Mouse (Mus musculus): ENCODE data around the gene Grifin. TPM values are rescaled to one million over a fixed set of nuclear protein-coding genes. Genes with fewer than 3 reads are reported as not detected.
A peak's percentile ranks its signal among the peaks of the same experiment; 100 is the strongest.

The Grifin gene
- total RNA-seq (2021) (not detected), polyA plus RNA-seq (2012; rRNA removed) (not detected in 2 replicates)
- long read RNA-seq = 0 reads

DNA sequence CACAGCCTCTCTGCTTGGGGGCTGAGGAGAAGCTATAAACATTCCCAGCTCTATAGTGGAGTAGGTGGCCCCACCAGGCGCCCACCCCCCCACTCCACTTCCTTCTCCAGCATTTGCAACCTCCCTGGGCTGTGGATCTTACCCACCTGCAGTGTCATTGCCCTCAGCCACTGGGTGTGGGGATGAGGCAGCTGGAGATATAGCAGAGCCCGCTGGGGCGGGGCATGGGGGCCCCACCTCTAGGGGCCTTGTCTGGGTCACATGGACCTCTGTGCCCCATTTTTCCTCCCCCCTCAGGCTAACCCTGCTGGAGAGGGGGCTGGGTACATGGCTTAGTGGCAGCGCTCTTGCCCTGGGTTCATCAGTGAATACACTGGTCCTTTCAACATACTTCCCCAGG is at the start of gene Grifin:
Gene Grifin, minus strand, starts transcription at position 176 of the 400 bp plus-strand sequence.
- DNase-seq = no peak

DNA sequence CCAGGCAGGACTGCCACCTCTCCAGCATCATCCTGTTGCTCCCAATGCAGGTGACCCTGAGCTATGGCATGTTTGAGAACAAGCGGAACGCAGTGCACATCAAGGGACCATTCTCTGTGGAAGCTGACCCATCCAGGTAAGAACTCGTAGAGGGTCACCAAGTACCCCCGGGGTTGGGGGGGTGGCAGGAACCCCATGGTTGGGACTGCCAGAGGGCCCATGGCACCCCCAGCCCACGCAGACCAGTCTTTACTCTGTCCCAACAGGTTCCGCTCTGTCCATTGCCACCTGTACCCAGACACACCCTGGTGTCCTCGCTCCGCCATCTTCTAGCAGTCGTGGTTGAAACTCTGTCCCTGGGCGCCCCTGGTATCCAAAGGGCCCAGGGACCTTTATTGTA is 49.3 kb upstream of the Grifin start:
- no peak for DNase-seq

DNA sequence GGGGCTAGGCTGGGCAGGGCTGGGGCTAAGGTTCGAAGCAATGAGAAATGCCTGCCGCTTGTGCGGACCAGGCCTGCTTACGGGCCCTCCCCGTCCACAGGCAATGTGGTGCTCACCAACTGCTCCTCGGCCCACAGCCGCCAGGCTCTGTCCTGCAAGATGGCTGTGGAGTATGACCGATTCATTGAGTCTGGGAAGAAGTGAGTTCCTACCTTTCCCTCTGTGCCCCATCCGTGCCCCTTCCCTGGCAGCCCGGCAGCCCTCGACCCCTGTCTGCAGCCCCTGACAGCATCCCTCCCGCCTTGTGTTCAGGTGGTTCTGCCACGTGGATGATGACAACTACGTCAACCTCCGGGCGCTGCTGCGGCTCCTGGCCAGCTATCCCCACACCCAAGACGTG is 47.3 kb upstream of the Grifin start:
- no peak for DNase-seq

DNA sequence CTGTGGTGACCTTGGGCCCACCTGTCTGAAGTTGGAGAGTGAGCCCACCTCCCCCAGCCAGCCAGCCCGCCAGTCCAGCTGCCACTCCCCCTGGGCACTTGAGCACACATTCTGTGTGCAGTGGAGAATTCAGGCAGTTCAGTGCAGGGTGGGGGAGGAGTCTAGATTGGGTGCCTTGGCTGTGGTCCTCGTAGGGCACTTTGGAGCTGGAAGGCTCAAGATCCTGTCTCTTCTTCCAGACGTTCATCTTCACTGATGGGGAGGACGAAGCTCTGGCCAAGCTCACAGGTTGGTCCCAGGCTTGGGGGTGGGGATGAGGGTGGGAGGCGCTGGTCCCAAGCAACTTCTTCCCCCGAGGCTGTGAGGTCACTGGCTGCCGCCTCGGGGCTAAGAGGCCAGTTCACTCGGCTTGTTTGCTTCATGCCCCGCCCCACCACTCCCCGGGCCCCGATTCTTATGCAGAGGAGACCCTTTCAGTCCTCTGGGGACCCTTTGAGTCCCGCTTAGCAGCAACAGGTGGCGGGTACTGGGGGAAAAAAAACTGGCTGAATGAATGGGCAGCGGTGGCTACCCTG is 46.8 kb upstream of the Grifin start:
- DNase-seq = no peak

DNA sequence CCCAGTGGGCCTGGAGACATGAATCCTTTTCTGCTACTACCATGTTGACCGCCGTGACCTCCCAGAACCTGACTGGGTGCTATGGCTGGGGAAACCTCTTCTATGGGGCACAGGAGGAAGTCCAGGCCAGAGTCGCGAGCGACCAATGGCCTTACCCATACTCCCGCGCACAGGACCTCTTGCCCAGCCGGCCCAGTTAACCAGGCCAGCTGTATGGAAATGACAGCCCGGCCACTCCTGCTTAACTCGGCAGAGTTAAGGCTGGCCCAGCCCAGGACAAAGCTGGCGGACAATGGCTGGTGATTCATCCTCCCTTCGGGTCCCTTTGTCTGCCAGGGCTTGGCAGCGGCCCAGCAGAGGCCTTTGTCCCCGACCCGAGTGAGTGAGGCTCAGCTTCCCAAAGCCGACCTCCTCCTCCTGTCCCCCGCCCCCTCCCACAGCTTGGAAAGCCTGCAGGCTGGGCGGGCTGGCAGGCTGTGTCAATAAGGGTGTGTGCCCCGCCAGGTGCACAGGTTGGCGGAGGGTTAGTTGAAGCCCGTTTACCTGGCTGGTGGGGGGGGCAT is 46.2 kb upstream of the Grifin start:
- DNase-seq = peak; percentile 93

DNA sequence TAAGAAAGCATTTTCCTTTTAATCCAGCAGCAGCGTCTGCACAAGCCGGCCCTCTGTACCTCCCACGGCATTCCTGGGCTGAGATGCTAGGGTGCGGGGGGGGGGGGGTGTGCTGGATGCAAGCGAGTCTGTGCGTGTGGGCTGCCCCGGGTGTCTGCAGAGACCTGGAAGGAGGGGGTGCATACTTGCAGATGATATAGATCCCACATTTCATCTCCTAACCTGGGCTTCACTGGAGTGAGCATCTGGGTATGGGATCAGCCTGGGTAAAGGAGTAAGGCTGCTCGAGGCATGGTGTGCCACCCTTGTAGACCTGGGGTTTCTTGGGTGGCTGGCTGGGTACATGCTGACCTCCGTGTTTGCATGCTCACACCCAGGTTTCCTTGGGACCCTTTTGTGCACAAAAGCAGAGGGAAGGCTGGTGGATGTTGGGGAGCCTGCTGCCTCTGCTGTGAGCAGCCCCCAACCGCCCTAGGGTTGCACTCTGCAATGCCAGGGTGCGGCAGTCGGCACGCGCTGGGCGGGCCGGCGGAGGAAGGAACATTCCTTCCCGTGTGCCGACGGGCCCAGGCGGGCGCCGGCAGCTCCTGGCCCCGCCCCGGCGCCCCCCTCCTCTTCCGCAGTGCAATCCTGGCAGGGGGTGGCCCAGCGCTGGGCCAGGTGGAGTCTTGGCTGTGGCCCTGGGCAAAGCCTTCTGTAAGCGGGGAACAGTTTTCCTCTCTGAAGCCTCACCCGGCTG is 45.6 kb upstream of the Grifin start:
- peak; percentile 56 for DNase-seq

DNA sequence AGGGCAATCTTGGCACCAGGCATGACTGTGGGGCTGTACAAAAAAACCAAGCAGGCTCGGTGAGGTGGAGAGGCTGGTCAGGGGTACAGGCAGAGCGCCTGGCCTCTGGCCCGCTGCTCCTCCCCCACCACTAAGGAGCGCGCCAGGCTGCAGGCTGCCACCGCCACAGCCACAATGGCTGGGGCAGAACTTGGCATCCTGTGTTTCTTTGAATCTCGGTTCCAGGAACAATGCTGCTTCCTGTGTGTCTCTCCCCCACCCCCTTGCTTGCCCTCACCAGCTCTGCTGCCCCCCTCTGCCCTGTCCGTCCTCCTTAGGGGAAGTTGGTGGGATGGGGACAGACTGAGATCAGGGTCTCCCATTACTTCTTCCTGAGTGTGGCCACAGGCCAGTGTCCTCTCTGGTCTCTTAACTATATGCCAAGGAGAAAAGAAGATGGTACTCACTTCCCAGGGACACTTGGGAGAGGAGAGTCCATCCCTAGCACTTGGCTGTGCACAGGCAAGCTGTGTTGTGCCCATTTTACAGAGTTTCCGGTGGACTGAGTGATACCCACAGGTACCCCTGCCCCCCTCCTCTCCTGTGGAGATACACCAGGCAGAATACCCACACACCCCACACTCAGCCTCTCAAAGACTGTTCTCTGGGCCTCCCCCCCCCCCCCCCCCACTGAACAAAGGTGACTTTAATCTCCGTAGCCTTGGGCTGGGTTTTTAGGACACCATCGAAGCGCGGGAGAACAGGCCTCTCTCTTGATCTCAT is 44.8 kb upstream of the Grifin start:
- peak; percentile 55 for DNase-seq

DNA sequence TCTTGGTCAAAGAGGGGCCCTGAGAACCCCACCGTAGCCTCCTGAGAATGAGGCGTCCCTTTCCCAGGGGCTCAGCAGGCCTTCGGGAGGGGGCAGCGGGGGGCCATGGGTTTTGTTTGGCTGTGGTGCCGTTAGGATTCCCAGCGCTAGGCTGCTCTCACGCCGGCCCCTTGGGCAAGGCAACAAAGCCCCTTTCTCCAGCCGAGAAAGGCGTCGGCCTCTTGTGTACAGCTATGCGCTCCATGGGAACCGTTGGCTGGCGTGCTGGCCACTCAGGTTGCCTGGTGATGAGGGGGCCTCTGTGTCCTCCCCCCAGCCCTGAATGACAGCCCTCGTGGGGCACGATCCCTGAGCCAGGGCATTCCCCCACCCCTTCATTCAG is 43.8 kb upstream of the Grifin start:
- DNase-seq = no peak

DNA sequence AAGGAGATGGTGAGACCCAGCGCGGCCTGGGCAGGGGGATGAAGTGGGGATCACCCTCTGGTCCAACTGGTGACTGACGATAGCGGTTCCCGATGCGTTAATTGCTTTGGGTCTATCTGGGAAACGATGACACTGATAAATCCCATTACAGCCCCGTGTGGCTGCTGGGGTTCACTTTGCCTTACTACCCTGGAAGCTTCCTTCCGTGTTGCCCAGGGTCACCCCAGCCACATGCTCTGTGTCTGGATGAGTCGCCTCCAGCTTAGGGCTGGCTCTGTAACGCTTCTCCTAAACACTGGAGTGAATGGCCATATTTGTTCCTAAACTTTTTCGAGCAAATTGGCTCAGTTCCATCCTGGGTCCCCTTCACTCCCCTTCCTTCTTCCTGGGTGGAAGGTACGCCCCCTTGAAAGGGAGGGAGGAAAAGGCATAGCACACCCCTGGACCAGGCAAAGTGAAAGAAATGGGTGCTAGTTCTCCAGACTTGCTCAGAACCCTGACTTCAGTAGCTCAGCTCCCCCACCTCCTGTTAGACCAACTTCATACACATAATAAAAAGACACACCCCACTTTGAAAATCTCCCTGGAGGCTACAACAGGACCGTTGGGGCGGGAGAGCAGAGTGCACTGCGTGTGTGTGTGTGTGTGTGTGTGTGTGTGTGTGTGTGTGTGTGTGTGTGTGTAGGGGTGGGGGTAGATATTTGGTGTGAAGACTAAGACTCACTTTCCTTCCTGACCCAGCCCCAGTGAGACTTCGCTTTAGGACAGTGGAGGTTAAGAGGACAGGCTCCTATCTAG is 43.2 kb upstream of the Grifin start:
- DNase-seq = no peak

DNA sequence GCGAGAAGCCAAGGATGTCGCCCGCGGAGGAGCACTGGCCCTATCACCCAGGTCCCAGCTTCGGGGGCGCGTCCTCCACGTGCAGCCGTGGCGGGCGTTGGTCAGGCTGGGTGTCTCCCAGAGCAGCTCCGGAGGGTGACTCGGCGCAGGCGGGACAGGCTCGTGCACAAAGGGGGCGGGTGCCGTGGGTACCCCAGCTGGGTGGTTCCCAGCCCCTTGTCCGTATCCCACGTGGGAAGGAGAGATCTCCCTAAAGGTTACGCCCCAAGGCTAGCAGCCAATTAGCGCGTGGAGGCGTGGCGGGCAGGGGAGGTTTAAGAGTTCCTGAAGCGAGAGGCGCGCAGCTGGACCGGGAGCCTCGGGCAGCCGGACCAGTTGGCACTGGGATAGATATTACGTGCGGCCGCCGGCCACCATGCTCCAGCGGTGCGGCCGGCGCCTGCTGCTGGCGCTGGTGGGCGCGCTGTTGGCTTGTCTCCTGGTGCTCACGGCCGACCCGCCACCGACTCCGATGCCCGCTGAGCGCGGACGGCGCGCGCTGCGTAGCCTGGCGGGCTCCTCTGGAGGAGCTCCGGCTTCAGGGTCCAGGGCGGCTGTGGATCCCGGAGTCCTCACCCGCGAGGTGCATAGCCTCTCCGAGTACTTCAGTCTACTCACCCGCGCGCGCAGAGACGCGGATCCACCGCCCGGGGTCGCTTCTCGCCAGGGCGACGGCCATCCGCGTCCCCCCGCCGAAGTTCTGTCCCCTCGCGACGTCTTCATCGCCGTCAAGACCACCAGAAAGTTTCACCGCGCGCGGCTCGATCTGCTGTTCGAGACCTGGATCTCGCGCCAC is 42.3 kb upstream of the Grifin start, which contains the start of gene Lfng:
Gene Lfng, plus strand, starts transcription at position 320 of the 835 bp plus-strand sequence.
- DNase-seq = peak; percentile 95

DNA sequence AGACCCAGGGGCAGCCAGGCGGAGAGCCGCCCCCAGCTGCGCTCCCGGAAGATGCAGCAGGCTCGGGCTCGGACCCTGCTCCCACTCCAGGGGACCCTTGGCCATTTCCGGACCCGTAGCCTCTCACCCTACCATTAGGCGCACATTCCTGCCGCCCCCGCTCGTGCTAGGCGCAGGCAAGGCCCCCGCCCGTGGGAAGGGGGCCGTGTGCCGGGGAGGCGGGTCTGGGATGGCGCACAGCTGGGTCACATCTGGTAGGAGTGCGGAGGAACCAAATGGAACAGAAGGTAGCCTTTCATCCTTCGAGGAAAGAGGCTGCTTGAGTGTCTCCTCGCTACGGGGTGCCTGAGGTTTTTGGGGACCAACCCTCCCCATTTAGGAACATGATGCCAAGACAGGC is 41.5 kb upstream of the Grifin start:
- no peak for DNase-seq

DNA sequence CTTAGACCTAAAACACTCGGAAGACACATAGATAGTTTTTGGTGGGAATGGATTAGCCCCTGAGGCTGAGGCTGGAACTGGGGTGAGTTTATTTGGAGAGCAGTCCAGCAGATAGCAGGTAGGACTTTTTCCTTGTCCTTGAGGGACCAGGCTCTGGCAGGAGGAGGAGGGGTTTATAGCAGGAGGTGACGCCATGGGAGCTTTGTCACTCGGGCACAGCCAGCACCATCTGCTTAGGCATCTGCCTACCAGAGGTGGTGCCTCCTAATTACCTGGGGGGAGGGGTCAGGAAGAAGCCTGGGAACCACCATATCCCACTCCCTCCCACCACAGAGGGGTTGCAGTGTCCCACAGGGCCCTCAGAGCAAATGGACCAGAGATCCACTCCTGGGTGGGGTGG is 40.4 kb upstream of the Grifin start:
- no peak for DNase-seq

DNA sequence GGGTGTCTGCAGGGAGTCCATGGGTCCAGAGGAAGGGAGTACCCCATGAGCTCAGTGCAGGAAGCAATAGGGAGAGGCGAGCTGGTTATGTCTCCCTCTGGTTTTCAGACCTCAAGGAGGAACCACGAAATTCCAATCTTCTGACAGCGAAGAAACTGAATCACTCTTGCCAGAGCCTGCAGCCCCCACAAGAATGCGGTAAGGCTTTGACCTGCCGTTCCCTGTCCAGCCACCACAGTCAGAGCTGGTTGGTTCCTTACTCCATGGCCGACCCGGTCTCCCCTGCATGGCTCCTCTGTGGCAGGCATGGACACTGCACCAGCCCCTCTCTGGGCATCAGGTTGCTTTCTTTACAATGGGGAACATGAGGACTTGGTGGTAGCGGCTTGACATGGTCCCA is 39.5 kb upstream of the Grifin start:
- no peak for DNase-seq

DNA sequence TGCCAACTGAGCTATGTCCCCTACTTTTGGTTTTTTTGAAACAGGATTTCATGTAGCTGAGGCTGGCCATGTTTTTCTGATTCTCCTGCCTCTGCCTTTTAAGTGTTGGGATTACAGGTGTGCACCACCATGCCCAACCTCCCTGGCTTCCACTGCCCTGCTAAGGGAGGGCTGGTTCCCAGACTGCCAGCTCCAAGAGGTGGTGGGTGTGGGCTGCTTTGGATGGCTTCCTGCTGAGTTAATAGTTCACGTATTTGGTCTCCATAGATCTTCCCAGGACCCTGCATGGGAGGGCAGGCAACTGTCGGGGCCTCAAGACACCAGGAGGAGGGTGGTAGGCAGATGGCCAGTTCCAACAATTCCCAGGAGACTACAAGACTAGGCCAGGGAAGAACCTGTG is 37.7 kb upstream of the Grifin start:
- no peak for DNase-seq

DNA sequence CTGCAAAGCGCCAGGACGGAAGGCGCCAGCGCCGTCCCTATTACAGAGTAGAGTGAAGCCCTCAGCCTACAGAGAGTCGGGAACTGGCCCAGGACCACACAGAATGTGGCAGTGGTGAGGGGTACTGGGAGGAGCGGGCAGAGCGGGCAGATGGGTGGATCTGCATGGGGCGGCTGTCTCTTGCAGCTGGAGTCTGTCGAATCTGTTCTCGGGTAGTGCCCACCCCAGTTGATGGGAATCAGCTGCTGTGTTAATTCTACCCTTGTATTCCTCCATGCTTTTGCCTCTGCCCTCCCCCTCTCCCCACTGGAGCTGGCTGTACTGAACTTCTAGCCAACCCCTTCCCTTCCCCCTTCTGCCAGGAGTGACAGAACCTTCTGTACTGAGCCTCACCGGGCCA is 36.8 kb upstream of the Grifin start:
- no peak for DNase-seq

DNA sequence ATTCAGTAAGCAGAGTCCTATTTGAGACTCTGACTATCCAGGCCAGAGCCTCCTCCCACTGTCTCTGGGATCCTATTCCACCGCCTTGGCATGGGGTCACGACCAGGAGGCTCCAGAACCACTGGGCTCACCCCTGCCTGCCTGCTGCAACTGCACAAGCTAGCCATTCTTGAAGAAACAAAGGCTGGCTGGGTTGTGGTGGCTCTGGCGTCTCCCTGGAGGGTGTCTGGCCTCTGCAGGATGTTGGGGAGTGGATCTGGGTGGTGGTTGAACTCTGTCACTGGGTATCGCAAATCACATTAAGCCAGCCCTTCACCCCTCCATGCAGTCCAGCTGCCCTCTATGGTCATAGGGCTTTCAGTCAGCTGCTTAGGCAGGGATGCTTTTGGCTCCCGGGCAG is 35.1 kb upstream of the Grifin start:
- DNase-seq = no peak

DNA sequence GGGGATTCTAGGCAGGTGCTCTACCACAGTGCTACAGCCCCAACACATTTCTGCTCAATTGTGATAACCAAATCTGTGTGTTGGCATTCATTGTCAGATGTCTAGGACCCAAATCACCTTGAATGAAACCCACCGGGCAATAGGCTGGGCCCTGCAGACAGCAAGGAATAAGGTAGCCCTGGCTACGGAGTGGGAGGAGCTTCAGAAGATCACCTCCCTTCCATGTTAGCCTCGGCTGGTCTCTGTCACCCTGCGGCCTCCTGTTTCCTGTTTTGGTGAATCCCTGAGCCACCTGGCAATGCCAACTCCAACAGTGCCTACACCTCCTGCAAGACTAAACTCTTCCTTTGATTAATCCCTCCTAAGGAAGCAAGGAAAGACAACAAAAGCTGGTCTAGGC is 32.9 kb upstream of the Grifin start:
- DNase-seq = no peak

DNA sequence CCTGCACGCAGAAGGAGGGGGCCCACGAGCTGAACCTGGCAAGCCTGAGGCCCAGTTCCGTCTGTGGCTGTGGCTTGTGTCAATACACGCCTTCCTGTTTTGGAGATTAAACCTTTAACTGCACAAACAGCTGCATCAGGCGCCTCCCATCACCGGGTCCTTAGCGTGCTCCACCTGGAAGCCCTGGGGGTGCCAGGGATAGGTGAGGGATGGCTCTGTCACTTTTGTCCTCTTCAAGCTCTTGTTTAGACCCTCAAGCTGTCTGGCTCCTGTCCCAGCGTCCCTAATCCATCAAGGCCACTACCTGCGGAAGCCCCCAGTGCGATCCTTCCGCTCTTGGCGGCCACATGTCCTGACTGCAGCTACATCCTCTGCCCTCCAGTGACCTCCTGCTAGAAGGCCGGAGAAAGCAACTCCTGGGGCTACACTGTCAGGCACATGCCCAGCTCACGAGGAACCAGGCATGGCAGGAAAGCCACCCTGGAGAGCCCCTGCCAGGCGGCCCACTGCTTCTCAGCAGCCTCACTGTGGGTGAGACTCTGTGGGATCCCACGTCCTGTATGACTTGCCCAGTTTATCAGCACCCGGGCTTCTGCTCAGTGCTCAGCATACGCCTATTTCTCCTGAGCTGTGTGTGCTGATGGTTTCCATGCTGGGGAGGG is 32.2 kb upstream of the Grifin start:
- DNase-seq = peak; percentile 64

DNA sequence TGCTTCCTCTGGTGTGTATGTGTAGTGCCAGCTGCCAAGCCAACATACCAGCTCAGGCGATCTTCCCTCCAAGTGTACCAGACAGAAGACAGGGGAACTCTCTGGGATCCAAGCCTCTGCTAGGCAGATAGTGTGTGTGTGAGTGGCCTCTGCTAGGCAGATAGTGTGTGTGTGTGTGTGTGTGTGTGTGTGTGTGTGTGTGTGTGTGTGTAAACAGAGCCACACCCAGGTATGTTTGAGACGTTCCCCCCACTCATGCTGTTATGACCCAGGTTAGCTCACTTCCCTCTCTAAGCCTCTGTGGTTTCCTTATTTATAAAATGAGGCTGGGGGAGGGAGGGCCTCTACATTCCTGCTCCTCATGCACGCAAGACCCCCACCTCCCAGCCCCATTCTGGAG is 31.6 kb upstream of the Grifin start:
- no peak for DNase-seq

DNA sequence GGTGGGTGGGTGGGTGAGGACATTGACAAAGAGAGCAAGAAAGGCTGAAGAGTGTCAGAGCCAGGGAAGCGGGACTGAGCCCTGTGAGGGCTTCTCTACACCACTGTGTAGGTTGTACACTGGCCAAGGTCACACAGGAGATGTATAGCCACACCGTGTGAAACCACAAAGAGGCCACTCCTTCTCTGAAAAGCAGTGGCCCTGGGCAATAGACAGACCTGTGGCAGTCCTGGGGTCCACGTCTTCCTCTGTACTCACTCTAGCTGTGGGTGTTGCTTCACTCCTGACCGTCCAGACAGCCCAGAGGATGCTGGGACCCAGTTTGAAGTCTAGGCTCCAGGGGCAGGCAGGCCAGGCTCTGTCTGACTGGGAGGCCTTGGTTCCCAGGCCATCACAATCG is 30.0 kb upstream of the Grifin start:
- DNase-seq = no peak
